Mouse (Mus musculus): Measurements from ENCODE around the gene Fam19a1. TPM values are rescaled to one million over a fixed set of nuclear protein-coding genes. Genes with fewer than 3 reads are reported as not detected.

Gene Fam19a1
- polyA plus RNA-seq, 1 experiment from 2014 or later: 1.1 TPM

DNA sequence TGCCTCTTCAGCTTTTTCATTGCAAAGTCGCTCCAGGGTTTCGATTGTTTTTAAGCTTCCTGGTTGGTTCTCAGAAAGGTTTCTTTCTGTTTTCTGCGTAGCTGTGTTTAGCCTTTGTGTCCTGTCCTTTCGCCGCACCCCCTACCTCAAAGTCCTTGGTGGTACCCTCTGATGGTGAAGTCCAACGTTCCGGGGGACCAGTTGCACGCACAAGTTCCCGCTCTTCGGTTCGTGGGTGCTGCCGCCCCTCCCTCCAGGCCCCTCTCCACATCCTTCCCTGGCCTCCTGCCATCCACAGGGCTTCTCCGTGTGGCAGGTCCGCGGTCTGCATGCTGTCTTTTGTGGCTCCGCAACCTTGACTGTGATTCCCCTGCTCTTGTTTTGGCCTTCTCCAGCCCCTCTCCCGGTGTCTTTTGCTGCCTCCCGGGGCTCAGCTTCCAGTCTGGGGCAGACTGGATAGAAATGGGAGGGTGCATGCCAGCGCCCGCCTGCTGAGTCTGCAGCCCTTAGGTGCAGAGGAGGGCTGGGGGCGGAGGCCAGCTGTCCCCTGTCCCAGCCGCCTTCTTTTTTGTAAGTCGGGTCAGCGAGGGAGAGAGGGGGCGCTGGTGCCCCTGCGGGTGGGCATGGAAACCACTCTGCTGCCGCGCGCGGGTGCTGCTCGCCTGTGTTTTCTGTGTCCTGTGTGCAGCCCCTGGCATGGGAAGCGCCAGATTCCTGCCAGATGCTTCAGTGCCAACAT is 3.7 kb downstream of the Fam19a1 start:
- under 1% methylated on average over 32 of the region's 32 CpGs for WGBS

GRCm38 (mm10) chr6:96143326-96143725 is 30.4 kb downstream of the Fam19a1 start:
- Histone ChIP-seq H3K4me3 (ENCODE audit: low read depth, low read length) (no peak overlapping the region), H3K4me1 (ENCODE audit: control insufficient read depth, insufficient read depth, low read length) (no peaks in the 10 kb centered on the region), H3K36me3 (ENCODE audit: control insufficient read depth, insufficient read depth, low read length) (no peaks in the 10 kb centered on the region), H3K9ac (ENCODE audit: low read length) (no peak overlapping the region), H3K27me3 (ENCODE audit: control insufficient read depth, insufficient read depth, low read length) (no peaks in the 10 kb centered on the region), H3K9me3 (ENCODE audit: control insufficient read depth, low read length) (no peaks in the 10 kb centered on the region), H3K4me2 (no peak overlapping the region), H3K27ac (ENCODE audit: low read depth, low read length) (no peak overlapping the region)
- 97% methylated on average over 1 of the region's 1 CpGs for WGBS
- DNase-seq (ENCODE audit: low spot score, missing footprints) (no peak), ATAC-seq (ENCODE audit: low FRiP score) (no peak)

More for the DNA sequence above, 3.7 kb downstream of the Fam19a1 start:
- DNase-seq (ENCODE audit: low spot score, missing footprints) (peak; percentile 96), ATAC-seq (ENCODE audit: low FRiP score) (peak; percentile 84)
- Histone ChIP-seq H3K4me2 (peak overlapping the region; percentile 59), H3K9me3 (ENCODE audit: control insufficient read depth, low read length) (no peaks in the 10 kb centered on the region), H3K4me1 (ENCODE audit: control insufficient read depth, insufficient read depth, low read length) (peaks cover 3% of the 10 kb centered on the region), H3K27me3 (ENCODE audit: control insufficient read depth, insufficient read depth, low read length) (no peaks in the 10 kb centered on the region), H3K9ac (ENCODE audit: low read length) (peak overlapping the region; percentile 69), H3K4me3 (ENCODE audit: low read depth, low read length) (peak overlapping the region; percentile 37), H3K36me3 (ENCODE audit: control insufficient read depth, insufficient read depth, low read length) (no peaks in the 10 kb centered on the region), H3K27ac (ENCODE audit: low read depth, low read length) (no peak overlapping the region)

- ATAC-seq (ENCODE audit: low FRiP score) (no peak), DNase-seq (ENCODE audit: low spot score, missing footprints) (no peak)
- H3K27ac ChIP-seq (ENCODE audit: low read depth, low read length): no peak overlapping the region
- no peaks in the 10 kb centered on the region for H3K4me1 ChIP-seq (ENCODE audit: control insufficient read depth, insufficient read depth, low read length)
- no peak overlapping the region for H3K4me3 ChIP-seq (ENCODE audit: low read depth, low read length)
- 87% methylated on average over 13 of the region's 13 CpGs for WGBS
- H3K9me3 ChIP-seq (ENCODE audit: control insufficient read depth, low read length): no peaks in the 10 kb centered on the region
- H3K9ac ChIP-seq (ENCODE audit: low read length): no peak overlapping the region
- no peaks in the 10 kb centered on the region for H3K27me3 ChIP-seq (ENCODE audit: control insufficient read depth, insufficient read depth, low read length)
- no peaks in the 10 kb centered on the region for H3K36me3 ChIP-seq (ENCODE audit: control insufficient read depth, insufficient read depth, low read length)
- no peak overlapping the region for H3K4me2 ChIP-seq
Measured at GRCm38 (mm10) chr6:96165403-96165802, 52.4 kb downstream of the Fam19a1 start.

- no peaks in the 10 kb centered on the region for H3K9me3 ChIP-seq (ENCODE audit: control insufficient read depth, low read length)
- no peaks in the 10 kb centered on the region for H3K36me3 ChIP-seq (ENCODE audit: control insufficient read depth, insufficient read depth, low read length)
- ATAC-seq (ENCODE audit: low FRiP score) (no peak), DNase-seq (ENCODE audit: low spot score, missing footprints) (no peak)
- H3K27ac ChIP-seq (ENCODE audit: low read depth, low read length): no peak within 1 kb of the TSS
- no peak within 1 kb of the TSS for H3K4me3 ChIP-seq (ENCODE audit: low read depth, low read length)
- H3K27me3 ChIP-seq (ENCODE audit: control insufficient read depth, insufficient read depth, low read length): no peaks in the 10 kb centered on the region
- 86% methylated on average over 18 of the region's 18 CpGs for WGBS
- no peaks in the 10 kb centered on the region for H3K4me1 ChIP-seq (ENCODE audit: control insufficient read depth, insufficient read depth, low read length)
- no peak within 1 kb of the TSS for H3K4me2 ChIP-seq
- no peak within 1 kb of the TSS for H3K9ac ChIP-seq (ENCODE audit: low read length)
Measured at GRCm38 (mm10) chr6:96165818-96166379, 52.9 kb downstream of the Fam19a1 start, which contains the start of gene 1700123L14Rik. 1700123L14Rik (minus strand) TSS chr6:96166243.

DNA sequence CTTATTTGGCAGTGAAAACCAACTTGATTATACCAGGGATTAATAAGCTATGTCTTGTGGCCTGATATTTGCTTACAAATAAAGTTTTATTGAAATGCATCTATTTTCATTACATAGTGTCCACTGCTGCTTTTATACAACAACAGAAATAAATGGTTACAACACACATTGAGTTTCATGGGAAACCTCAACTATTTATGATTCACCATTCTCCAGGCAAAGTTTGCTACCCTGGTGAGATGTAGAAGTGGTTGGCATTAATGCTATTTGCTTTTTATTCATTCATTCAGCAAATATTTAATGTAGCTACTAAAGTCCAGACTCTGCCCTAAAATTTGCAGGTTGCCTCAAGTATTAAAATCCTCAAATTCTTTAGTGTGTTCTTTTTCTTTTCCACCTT is 54.1 kb downstream of the Fam19a1 start:
- ATAC-seq (ENCODE audit: low FRiP score) (no peak), DNase-seq (ENCODE audit: low spot score, missing footprints) (no peak)
- no peak overlapping the region for H3K4me2 ChIP-seq
- H3K27me3 ChIP-seq (ENCODE audit: control insufficient read depth, insufficient read depth, low read length): no peaks in the 10 kb centered on the region
- no peak overlapping the region for H3K9ac ChIP-seq (ENCODE audit: low read length)
- no peaks in the 10 kb centered on the region for H3K4me1 ChIP-seq (ENCODE audit: control insufficient read depth, insufficient read depth, low read length)
- H3K36me3 ChIP-seq (ENCODE audit: control insufficient read depth, insufficient read depth, low read length): no peaks in the 10 kb centered on the region
- H3K9me3 ChIP-seq (ENCODE audit: control insufficient read depth, low read length): no peaks in the 10 kb centered on the region
- H3K4me3 ChIP-seq (ENCODE audit: low read depth, low read length): no peak overlapping the region
- H3K27ac ChIP-seq (ENCODE audit: low read depth, low read length): no peak overlapping the region

DNA sequence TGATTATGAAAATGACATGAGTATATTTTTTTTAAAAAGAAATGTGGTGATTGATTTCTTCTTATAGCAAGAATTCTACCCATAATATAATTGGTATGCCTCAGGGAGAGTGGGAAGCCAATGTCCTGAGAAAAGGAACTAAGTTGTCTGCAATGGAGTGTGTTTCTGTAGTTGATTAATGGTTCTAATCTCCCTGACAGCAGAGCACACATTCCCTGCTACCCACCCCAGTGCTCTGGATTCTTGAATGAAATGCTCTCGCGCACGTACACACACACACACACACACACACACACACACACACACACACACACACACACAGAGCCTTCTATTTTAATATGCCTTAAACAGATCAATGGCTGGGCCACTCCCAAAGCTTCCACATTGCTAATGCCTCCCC is 60.7 kb downstream of the Fam19a1 start:
- Histone ChIP-seq H3K27ac (ENCODE audit: low read depth, low read length) (no peak overlapping the region), H3K36me3 (ENCODE audit: control insufficient read depth, insufficient read depth, low read length) (no peaks in the 10 kb centered on the region), H3K9ac (ENCODE audit: low read length) (no peak overlapping the region), H3K4me3 (ENCODE audit: low read depth, low read length) (no peak overlapping the region), H3K27me3 (ENCODE audit: control insufficient read depth, insufficient read depth, low read length) (no peaks in the 10 kb centered on the region), H3K4me1 (ENCODE audit: control insufficient read depth, insufficient read depth, low read length) (no peaks in the 10 kb centered on the region), H3K9me3 (ENCODE audit: control insufficient read depth, low read length) (no peaks in the 10 kb centered on the region), H3K4me2 (no peak overlapping the region)
- no peak for ATAC-seq (ENCODE audit: low FRiP score)
- 76% methylated on average over 3 of the region's 3 CpGs for WGBS
- DNase-seq (ENCODE audit: low spot score, missing footprints): no peak

DNA sequence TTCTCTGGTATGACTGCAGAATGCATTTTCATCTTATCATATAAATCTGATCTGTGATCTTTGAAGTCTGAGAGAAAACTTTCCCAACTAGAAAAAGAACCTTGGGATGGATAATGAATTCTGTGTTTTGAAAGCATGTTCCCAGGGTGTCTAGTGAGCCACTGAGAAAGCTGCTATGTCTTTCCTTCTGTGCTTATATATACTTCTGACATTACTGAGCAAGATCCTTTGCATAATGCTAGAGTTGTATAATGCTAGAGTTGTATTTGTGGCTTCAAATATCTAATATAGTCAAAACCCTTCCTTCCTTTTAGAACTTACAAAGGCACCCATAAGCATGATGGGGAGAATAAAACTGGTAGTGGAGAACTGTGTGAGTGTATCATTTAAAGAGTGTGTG is 65.6 kb downstream of the Fam19a1 start:
- H3K9me3 ChIP-seq (ENCODE audit: control insufficient read depth, low read length): no peaks in the 10 kb centered on the region
- H3K27me3 ChIP-seq (ENCODE audit: control insufficient read depth, insufficient read depth, low read length): no peaks in the 10 kb centered on the region
- no peak overlapping the region for H3K4me2 ChIP-seq
- no peak overlapping the region for H3K4me3 ChIP-seq (ENCODE audit: low read depth, low read length)
- H3K27ac ChIP-seq (ENCODE audit: low read depth, low read length): no peak overlapping the region
- no peaks in the 10 kb centered on the region for H3K36me3 ChIP-seq (ENCODE audit: control insufficient read depth, insufficient read depth, low read length)
- no peak overlapping the region for H3K9ac ChIP-seq (ENCODE audit: low read length)
- DNase-seq (ENCODE audit: low spot score, missing footprints) (no peak), ATAC-seq (ENCODE audit: low FRiP score) (no peak)
- H3K4me1 ChIP-seq (ENCODE audit: control insufficient read depth, insufficient read depth, low read length): no peaks in the 10 kb centered on the region

DNA sequence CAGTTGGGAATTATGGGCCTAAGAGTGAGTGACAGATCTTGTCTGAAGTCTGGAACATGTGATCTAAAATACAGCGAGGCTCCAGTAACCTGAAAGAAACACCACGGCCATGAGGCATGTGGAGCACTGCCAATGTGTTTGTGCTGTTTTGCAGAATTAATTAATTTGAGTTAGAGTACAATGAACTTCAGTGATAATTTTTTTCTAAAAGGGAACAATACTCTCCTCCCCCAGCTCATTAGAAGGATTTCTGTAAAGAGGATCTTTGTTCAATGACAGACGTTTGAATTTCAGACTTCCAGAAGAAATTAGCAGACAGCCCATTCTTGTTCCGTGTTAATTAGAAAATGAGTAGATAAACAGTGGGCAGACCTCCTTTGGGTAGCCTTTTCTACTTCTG is 70.4 kb downstream of the Fam19a1 start:
- no peaks in the 10 kb centered on the region for H3K36me3 ChIP-seq (ENCODE audit: control insufficient read depth, insufficient read depth, low read length)
- no peak overlapping the region for H3K9ac ChIP-seq (ENCODE audit: low read length)
- DNase-seq (ENCODE audit: low spot score, missing footprints): no peak
- no peak for ATAC-seq (ENCODE audit: low FRiP score)
- WGBS: 88% methylated on average over 4 of the region's 4 CpGs
- no peak overlapping the region for H3K27ac ChIP-seq (ENCODE audit: low read depth, low read length)
- no peaks in the 10 kb centered on the region for H3K9me3 ChIP-seq (ENCODE audit: control insufficient read depth, low read length)
- no peaks in the 10 kb centered on the region for H3K27me3 ChIP-seq (ENCODE audit: control insufficient read depth, insufficient read depth, low read length)
- no peak overlapping the region for H3K4me2 ChIP-seq
- no peaks in the 10 kb centered on the region for H3K4me1 ChIP-seq (ENCODE audit: control insufficient read depth, insufficient read depth, low read length)
- H3K4me3 ChIP-seq (ENCODE audit: low read depth, low read length): no peak overlapping the region

DNA sequence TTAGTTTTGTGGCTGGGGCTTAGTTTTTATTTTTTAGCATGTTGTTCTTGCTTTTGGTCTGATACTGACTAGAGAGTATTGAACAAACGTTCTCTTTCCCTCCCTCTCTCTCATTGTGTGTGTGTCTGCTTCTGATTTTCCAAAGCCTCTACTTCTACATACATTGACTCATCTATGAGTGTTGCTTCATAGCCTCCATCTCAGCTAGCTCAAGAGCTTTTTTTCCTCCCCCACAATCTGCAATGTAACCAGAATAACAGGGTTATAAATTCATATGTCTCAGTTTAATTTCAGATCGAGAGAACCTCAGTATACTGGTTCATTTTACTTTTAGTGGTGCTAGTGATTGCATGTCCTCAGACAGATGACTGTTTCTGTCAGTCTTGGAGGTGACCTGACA is 73.6 kb downstream of the Fam19a1 start:
- 85% methylated on average over 2 of the region's 2 CpGs for WGBS
- Histone ChIP-seq H3K4me1 (ENCODE audit: control insufficient read depth, insufficient read depth, low read length) (no peaks in the 10 kb centered on the region), H3K9me3 (ENCODE audit: control insufficient read depth, low read length) (no peaks in the 10 kb centered on the region), H3K36me3 (ENCODE audit: control insufficient read depth, insufficient read depth, low read length) (no peaks in the 10 kb centered on the region), H3K4me2 (no peak overlapping the region), H3K4me3 (ENCODE audit: low read depth, low read length) (no peak overlapping the region), H3K27me3 (ENCODE audit: control insufficient read depth, insufficient read depth, low read length) (no peaks in the 10 kb centered on the region), H3K27ac (ENCODE audit: low read depth, low read length) (no peak overlapping the region), H3K9ac (ENCODE audit: low read length) (no peak overlapping the region)
- no peak for DNase-seq (ENCODE audit: low spot score, missing footprints)
- ATAC-seq (ENCODE audit: low FRiP score): no peak
